Mouse (Mus musculus) left cerebral cortex, postnatal 10 days (tissue): ENCODE results near the gene Ap1m2. TPM values are rescaled to one million over a fixed set of nuclear protein-coding genes. Genes with fewer than 3 reads are reported as not detected.
"Not testable (repeated sequence)": the region's sequence is repeated elsewhere in the genome, so short reads cannot be mapped to it uniquely, and the experiment has no call there.

Experiments used
- DNase-seq, 2 experiments: peaks; one replicate each; pipeline ENCODE4 v3.0.0; 2021 to 2022; ENCODE audit warnings: low spot score in 2 of 2, mixed read lengths in 1 of 2; ENCODE audit errors: extremely low spot score in 1 of 2
- intact Hi-C: fragments of 180-260 bp; cut with DNase I; formaldehyde crosslinking; loops from one replicate; pipeline ENCODE4 v1.15.1; 2025
- total RNA-seq, 2 experiments: library from RNA; stranded (reverse); gene quantifications; 2 replicates each; pipeline ENCODE4 v1.2.3; 2021

The Ap1m2 gene
- total RNA-seq, 2 experiments from 2014 or later = 1.1 to 1.9 TPM

- DNase-seq = no peak
- intact Hi-C loops = no loop called here
These were observed 17.7 kb upstream of the Ap1m2 start for GRCm38 (mm10) chr9:21329699-21330289.

- intact Hi-C loops = no loop called here
These were observed 16.9 kb upstream of the Ap1m2 start for GRCm38 (mm10) chr9:21329041-21329440.

DNA sequence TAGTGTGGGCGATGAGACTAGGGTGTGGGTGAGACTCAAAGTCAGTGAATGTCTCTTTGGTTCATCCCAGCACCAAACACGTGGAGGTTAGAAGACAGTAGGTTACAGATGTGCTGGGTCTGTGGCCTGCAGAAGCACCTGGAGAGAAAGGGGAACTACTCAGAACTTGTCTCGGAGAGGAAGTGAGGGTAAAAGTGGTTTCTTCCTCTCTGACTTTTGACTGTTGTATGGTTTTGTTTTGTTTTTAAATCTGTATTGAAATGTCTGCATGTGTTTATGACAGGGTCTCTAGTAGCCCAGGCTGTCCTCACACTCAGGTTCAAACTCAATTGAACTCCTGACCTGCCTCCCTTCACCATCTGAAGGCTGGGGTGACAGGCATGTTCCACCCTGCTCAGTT, 15.9 kb upstream of the Ap1m2 start:
- no peak for DNase-seq
- intact Hi-C loops = no loop called here

More at GRCm38 (mm10) chr9:21329041-21329440, 16.9 kb upstream of the Ap1m2 start:
- DNase-seq = no peak

GRCm38 (mm10) chr9:21327569-21327968, 15.4 kb upstream of the Ap1m2 start:
- intact Hi-C loops = no loop called here
- no peak for DNase-seq

DNA sequence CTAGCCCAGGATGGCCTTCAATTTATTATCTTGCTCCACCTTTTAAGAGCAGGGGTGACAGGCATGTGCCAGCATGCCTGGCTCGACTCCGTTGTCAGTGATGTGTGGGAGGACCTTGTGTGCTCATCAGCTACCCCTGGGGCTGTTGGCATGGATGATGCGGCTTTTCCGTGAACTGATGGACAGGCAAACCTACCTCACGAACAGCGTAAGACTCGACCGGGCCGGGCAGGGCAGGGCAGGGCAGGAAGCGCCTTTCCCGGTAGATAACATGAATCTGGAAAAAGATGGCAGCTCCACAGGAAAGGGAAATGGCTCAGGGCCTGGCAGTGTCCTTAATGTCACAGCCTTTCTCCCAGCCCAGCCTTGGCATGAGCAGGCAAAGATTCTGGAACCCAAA, 12.1 kb upstream of the Ap1m2 start:
- intact Hi-C loops = no loop called here
- no peak for DNase-seq

GRCm38 (mm10) chr9:21322917-21323297, 10.8 kb upstream of the Ap1m2 start:
- intact Hi-C loops, DNase-seq: not testable (repeated sequence)

DNA sequence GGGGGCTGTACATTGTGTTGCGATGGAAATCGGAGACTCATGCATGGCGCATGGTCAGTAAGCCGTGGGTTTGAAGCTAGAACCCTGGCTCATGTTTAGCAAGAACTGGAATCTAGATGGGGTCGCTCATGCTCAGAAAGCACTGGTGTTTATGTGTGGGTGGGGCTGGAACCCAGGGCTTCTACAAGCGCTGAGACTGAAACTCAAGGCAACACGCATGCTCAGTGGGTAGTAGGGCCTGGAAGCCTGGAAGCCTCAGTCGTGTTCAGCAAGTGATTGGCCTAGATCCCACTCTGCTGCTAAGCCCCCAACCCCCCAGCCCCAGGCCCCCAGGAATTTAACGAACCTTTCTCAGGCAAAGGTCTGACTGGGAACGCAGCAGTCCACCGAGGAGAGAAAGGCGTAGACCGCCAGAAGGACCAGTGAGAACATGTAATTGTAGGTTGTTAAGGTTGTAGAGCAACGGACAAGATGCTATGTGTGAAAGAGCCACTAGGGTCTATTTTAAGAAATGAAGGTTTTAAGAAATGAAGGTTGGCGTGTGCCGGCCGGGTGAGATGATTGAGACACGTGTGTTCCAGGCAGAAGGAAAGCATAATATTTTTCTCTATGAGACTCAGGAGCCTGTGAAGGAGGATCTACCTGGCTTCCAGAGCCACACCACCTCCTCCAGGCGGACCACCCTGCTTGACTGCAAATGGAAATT, 10.2 kb upstream of the Ap1m2 start:
- DNase-seq = no peak
- intact Hi-C loops = no loop called here

DNA sequence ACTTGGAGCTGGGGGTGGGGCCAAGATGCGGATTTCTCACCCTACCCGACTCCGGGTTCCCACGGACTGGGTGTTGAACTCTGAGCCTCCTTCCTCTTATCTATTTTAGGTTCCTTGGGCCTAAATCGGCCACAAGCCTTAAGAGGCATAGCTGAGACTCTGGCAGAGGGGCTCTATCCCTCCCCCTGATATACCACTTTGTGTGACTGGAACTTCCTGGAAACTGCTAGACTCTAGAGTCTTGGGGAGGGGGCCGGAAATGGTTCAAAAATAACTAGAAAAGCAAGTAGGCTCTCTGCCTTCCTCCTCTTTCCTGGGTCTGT, 9.3 kb upstream of the Ap1m2 start:
- intact Hi-C loops = no loop called here
- peak in 1 of 2 experiments; percentile 62 for DNase-seq

DNA sequence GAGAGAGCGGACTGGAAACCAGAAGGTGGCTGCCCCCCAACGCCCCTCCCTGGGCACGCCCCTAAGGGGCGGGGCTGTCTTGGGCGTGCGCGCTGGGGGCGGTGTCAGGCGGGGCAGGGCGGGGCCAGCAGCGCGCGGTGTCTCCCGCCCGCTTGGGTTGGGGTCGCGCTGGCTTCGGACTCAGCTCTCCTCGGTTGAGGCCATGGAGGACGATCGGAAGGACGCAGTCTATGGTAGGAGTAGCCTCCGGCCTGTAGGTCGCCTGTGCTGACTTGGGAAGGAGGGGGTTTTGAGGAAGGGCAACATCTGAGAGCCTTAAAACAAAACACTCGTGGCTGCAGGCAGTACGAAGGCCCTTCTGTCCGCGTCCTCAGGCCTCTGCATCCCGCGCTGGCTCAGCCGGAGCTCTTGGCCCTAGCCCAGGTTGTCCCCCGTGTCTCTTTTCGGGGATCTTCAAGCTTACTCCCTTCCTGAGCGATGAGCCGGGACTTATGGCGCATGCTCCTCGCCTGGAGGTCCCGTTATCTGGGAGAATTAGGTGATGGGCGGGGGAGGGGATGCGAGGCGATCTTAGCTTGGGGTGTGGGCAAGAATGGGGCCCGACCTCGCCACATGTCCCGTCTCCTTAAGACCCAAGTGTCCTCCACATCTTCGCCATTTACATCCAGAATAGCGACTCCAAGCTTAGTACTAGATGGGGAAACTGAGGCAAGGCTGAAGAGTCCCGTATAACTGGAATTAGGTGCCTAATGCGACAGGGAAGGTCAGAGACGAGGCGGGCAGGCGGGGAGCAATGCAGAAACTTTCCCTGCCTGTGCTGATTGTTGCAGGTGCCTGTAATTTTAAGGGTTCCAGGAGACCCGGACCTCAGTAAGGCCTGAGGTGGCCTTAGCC, 8.7 kb upstream of the Ap1m2 start, which contains the start of gene Slc44a2:
Gene Slc44a2, plus strand, starts transcription at position 80 of the 894 bp plus-strand sequence.
- intact Hi-C loops = no loop called here
- DNase-seq = peak; percentile 37 to 87

DNA sequence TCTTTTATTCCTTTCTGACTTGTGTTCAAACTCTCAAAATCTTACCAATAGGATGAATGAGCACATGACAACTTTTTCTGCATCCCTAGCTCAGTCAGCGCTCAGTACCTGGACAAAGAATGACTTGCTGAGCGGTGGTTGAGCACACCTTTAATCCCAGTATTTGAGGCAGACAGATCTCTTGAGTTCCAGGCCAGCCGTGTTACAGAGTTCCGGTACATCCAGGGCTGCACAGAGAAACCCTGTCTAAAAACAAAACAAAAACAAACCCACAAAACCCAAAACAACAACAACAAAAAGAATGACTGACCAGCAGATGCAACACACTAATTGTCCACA, 8.1 kb upstream of the Ap1m2 start:
- no peak for DNase-seq
- intact Hi-C loops = no loop called here

GRCm38 (mm10) chr9:21319503-21319902, 7.4 kb upstream of the Ap1m2 start:
- intact Hi-C loops = no loop called here
- no peak for DNase-seq

- intact Hi-C loops = no loop called here
- DNase-seq = no peak
These were observed 6.7 kb upstream of the Ap1m2 start for GRCm38 (mm10) chr9:21318792-21319191.

GRCm38 (mm10) chr9:21316696-21317095, 4.6 kb upstream of the Ap1m2 start:
- DNase-seq = no peak
- intact Hi-C loops = no loop called here

DNA sequence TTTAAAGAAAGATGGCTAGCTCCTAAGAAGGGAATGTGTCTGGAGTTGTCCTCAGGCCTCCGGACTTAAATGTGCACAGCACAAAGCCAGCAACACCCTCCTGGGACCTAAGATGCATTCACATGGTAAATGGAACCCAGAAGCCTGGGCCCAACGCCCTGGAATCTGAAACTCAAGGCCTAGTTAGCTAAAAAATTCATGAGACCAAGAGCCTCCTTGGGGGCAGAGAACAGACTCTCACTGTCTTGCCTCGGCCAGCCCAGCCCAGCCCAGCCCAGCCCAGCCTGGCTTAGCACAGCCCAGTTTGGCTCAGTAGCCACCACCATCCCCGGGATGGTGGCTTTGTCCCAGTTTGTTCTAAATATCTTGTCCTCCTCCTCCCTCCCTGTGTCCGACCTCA, 3.3 kb upstream of the Ap1m2 start:
- intact Hi-C loops = no loop called here
- no peak for DNase-seq

- intact Hi-C loops = loop anchor here (5.0 kb wide), 1 partner anchor 98 kb away; the partner anchor contains the start of gene Qtrt1
- no peak for DNase-seq
These were observed 2.4 kb upstream of the Ap1m2 start for GRCm38 (mm10) chr9:21314367-21315140.

DNA sequence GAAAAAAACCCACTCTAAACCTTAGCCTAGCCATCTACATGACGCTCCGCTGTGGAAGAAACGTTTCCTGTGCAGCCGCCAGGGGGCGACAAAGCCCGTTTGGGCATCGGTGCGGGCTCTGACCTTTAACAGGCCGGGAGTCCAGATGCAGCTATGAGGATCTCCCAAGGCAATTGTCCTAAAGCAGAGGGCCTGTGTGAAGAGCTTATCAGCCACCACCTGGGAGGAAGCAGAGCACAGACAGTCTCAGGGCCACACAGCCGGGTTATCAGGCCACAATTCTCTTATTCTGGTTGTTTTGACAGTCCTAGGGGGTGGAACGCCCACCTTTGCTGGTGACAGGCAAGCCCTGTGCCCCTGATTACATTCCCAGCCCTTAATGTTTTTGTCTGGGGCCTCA, 1.3 kb upstream of the Ap1m2 start:
- intact Hi-C loops = loop anchor here (1.0 to 5.0 kb wide), 2 partner anchors 44 to 99 kb away; partner anchors contain the start of gene Qtrt1

DNA sequence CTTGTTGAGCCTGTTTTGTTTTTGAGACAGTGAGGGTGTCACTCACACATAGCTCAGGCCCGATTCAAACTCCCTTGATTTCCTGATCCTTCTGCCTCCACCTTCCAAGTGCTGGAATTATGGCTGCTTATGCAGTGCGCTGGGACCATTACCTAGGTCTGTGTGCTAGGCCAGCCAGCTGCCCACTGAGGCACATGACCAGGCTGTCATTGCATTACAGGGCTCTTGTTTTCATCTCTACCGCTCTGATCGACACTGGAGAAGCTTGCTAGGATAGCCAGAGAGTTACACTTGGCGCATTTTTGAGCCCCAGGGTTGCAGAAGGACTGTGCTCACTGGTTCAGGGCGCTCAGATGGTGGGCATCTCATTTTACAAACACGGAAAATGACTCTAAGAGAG, 442 bp downstream of the Ap1m2 start:
- intact Hi-C loops = loop anchor here (5.0 kb wide), 1 partner anchor 101 kb away; the partner anchor contains the start of gene Qtrt1

More for the DNA sequence above, 1.3 kb upstream of the Ap1m2 start:
- peak; percentile 59 to 84 for DNase-seq

DNA sequence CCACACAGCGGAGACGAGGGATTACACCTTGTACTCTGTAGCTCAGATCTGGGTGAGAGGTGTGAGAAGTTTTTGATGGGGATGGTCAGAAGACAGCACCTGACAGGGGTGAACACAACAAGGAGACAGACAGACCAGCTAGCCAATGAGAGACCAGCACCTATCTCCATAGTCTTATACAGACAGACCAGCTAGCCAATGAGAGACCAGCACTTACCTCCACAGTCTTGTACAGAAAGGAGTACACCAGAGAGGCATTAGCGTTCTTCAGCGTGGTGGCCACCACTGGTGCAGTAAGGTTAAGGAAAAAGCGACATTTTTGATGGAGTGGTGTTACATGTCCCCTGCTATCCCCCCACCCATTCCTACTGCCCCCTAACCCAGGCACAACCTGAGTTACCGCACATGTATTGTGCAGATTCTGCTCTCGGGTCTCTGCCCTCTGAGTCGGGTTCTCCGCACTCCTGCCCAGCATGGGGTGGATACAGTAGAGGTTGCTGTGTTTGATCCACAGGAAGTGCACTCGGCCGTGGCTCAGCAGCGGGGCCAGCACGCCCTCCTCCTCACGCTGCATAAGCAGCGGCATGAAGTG, 2.9 kb downstream of the Ap1m2 start:
- intact Hi-C loops = no loop called here

More for the DNA sequence above, 442 bp downstream of the Ap1m2 start:
- no peak for DNase-seq

GRCm38 (mm10) chr9:21305065-21305464, 7.1 kb downstream of the Ap1m2 start:
- intact Hi-C loops = no loop called here
- DNase-seq = no peak

More for the DNA sequence above, 2.9 kb downstream of the Ap1m2 start:
- DNase-seq = no peak
